Mouse (Mus musculus) ES-E14 (cell line): ENCODE data around the gene Per1.

ENCODE experiments used
- CHD2 ChIP-seq: IDR thresholded peaks from 2 replicates; pipeline ENCODE4 v1.6.1; 2014; ENCODE audit warnings: mild to moderate bottlenecking, low read depth, low read length, inconsistent platforms
- HCFC1 ChIP-seq: IDR thresholded peaks from 2 replicates; pipeline ENCODE4 v1.6.1; 2012; ENCODE audit warnings: low read length, inconsistent platforms, borderline replicate concordance; ENCODE audit not compliant: insufficient read depth
- MAFK ChIP-seq: IDR thresholded peaks from 2 replicates; pipeline ENCODE4 v1.6.1; 2014; ENCODE audit warnings: mild to moderate bottlenecking, low read depth, low read length, inconsistent platforms; ENCODE audit not compliant: insufficient read depth
- ZNF384 ChIP-seq: IDR thresholded peaks from 2 replicates; pipeline ENCODE4 v1.6.1; 2012; ENCODE audit warnings: low read depth, low read length, inconsistent platforms

DNA sequence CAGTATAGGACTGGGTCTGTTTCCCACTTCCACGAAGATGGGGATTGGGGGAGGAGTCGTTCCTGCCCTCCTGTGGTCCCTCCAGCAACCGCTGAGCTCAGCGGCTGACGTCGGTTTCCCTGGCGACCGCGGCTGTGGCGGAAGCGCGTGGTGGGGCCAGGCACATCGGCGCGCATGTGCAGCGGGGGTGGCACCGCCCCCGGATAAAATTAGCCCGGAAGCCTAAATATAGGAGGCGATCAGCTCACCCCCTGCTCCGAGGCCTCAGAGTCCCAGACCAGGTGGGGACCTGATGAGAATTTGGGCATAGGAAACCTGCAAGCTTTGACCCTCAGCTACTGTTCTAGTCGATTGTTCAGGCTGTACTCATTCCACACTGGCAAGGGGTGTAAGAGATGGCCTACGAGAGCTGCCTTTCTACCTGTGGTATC is 4.9 kb downstream of the Per1 start:
- TF ChIP-seq HCFC1 = no peak
- no peak for TF ChIP-seq MAFK
- no peak for TF ChIP-seq ZNF384
- no peak for TF ChIP-seq CHD2
